Mouse (Mus musculus) gastrocnemius, postnatal 36 days (tissue): ENCODE data around the gene Ints3. TPM values are rescaled to one million over a fixed set of nuclear protein-coding genes. Genes with fewer than 3 reads are reported as not detected.
"Not testable (repeated sequence)": the region's sequence is repeated elsewhere in the genome, so short reads cannot be mapped to it uniquely, and the experiment has no call there.

Experiments
- DNase-seq, 2 experiments: peaks; one replicate each; pipeline ENCODE4 v3.0.0; 2022
- intact Hi-C: fragments of 180-260 bp; cut with DNase I; formaldehyde crosslinking; loops from one replicate; pipeline ENCODE4 v1.15.1; 2025
- total RNA-seq, 2 experiments: library from RNA; stranded (reverse); gene quantifications; 2 replicates each; pipeline ENCODE4 v1.2.3; 2021

The Ints3 gene
- total RNA-seq, 2 experiments from 2014 or later = 14.3 to 15.0 TPM

- DNase-seq = no peak
- intact Hi-C loops = no loop called here
Measured at GRCm38 (mm10) chr3:90369041-90369440, 64.4 kb downstream of the Ints3 start.

GRCm38 (mm10) chr3:90367001-90367632 is 66.3 kb downstream of the Ints3 start:
- DNase-seq = no peak
- intact Hi-C loops = no loop called here

GRCm38 (mm10) chr3:90362346-90362745 is 71.1 kb downstream of the Ints3 start:
- no peak for DNase-seq
- intact Hi-C loops = loop anchor here (5.0 kb wide), 1 partner anchor 85 kb away; no protein-coding TSS in a partner anchor

GRCm38 (mm10) chr3:90361476-90361875 is 71.9 kb downstream of the Ints3 start:
- DNase-seq = no peak
- intact Hi-C loops = loop anchor here (5.0 kb wide), 1 partner anchor 84 kb away; no protein-coding TSS in a partner anchor

- no peak for DNase-seq
- intact Hi-C loops = no loop called here
Measured at GRCm38 (mm10) chr3:90359230-90359629, 74.2 kb downstream of the Ints3 start.

GRCm38 (mm10) chr3:90357959-90358358 is 75.5 kb downstream of the Ints3 start:
- intact Hi-C loops = no loop called here
- DNase-seq = no peak

GRCm38 (mm10) chr3:90347847-90348246 is 85.6 kb downstream of the Ints3 start:
- DNase-seq = no peak
- intact Hi-C loops = no loop called here

GRCm38 (mm10) chr3:90342853-90343252 is 90.6 kb downstream of the Ints3 start:
- DNase-seq, intact Hi-C loops: not testable (repeated sequence)

Other genes with a start within 250 kb of the Ints3 start
- 100 to 1,000 TPM; 700 to 984 TPM for gene Rps27, start 220.0 kb downstream of the Ints3 start, total RNA-seq
- 1 to 10 TPM; 6.1 to 7.1 TPM for gene Rab13, start 219.9 kb downstream of the Ints3 start, total RNA-seq
- gene Jtb, start 202.0 kb downstream of the Ints3 start, total RNA-seq = 10 to 100 TPM; 58.9 to 63.8 TPM
- gene Creb3l4, start 190.1 kb downstream of the Ints3 start, total RNA-seq = under 1 TPM in 1 of 2 experiments, not detected in 1; 0.26 TPM
- gene Slc39a1, start 185.4 kb downstream of the Ints3 start, total RNA-seq = 10 to 100 TPM; 47.5 to 48.3 TPM
- 10 to 100 TPM; 12.3 to 14.0 TPM for gene Crtc2, start 179.5 kb downstream of the Ints3 start, total RNA-seq
- gene Dennd4b, start 168.4 kb downstream of the Ints3 start, total RNA-seq = 10 to 100 TPM; 78.4 to 81.8 TPM
- 10 to 100 TPM; 36.1 to 50.1 TPM for gene Gatad2b, start 140.4 kb downstream of the Ints3 start, total RNA-seq
- gene Slc27a3, start 43.7 kb downstream of the Ints3 start, total RNA-seq = under 1 TPM; 0.59 to 0.91 TPM
- gene Npr1, start 32.2 kb upstream of the Ints3 start, total RNA-seq = 1 to 10 TPM; 5.7 to 6.1 TPM
- 10 to 100 TPM; 23.8 to 25.4 TPM for gene Ilf2, start 42.5 kb upstream of the Ints3 start, total RNA-seq
- 10 to 100 TPM; 58.8 to 68.7 TPM for gene Snapin, start 57.4 kb upstream of the Ints3 start, total RNA-seq
- gene Chtop, start 75.9 kb upstream of the Ints3 start, total RNA-seq = 10 to 100 TPM; 84.4 to 90.1 TPM
- 100 to 1,000 TPM; 120 to 124 TPM for gene S100a1, start 80.8 kb upstream of the Ints3 start, total RNA-seq
- 1 to 10 TPM; 9.2 to 9.6 TPM for gene S100a13, start 80.8 kb upstream of the Ints3 start, total RNA-seq
- under 1 TPM in 1 of 2 experiments, not detected in 1; 0.30 TPM for gene S100a14, start 93.2 kb upstream of the Ints3 start, total RNA-seq
- gene S100a16, start 103.6 kb upstream of the Ints3 start, total RNA-seq = 10 to 100 TPM; 58.6 to 63.8 TPM
- gene S100a3, start 127.0 kb upstream of the Ints3 start, total RNA-seq = not detected
- not detected for gene S100a2, start 156.6 kb upstream of the Ints3 start, total RNA-seq
- not detected for gene Gm42674, start 168.3 kb upstream of the Ints3 start, total RNA-seq
- gene S100a4, start 170.1 kb upstream of the Ints3 start, total RNA-seq = 10 to 100 TPM; 16.4 to 16.5 TPM
- under 1 TPM in 1 of 2 experiments, not detected in 1; 0.72 TPM for gene S100a5, start 174.9 kb upstream of the Ints3 start, total RNA-seq
- gene S100a6, start 179.3 kb upstream of the Ints3 start, total RNA-seq = 10 to 100 TPM; 61.9 to 77.2 TPM
- under 1 TPM in 1 of 2 experiments, not detected in 1; 0.28 TPM for gene S100a7a, start 220.4 kb upstream of the Ints3 start, total RNA-seq
- not detected for gene S100a8, start 235.4 kb upstream of the Ints3 start, total RNA-seq